Mouse (Mus musculus) embryonic facial prominence, embryonic 12.5 days (tissue): ENCODE results near the gene Agbl3. TPM values are rescaled to one million over a fixed set of nuclear protein-coding genes. Genes with fewer than 3 reads are reported as not detected.

ENCODE experiments used
- ATAC-seq: fragments of 200-750 bp; cut with Nextera tagmentation; 2 replicates; pipeline ENCODE4 v1.8.0; 2017; ENCODE audit not compliant: insufficient number of reproducible peaks, insufficient read depth, low FRiP score, low TSS enrichment
- H3K27ac ChIP-seq: fragments of 300-500 bp; sonication (generic); 2 replicates; pipeline ENCODE4 v1.5.1; 2016; ENCODE audit warnings: mild to moderate bottlenecking
- H3K27me3 ChIP-seq: fragments of 300-500 bp; sonication (generic); 2 replicates; pipeline ENCODE4 v1.6.1; 2016; ENCODE audit warnings: mild to moderate bottlenecking, moderate library complexity
- H3K36me3 ChIP-seq: fragments of 300-500 bp; sonication (generic); 2 replicates; pipeline ENCODE4 v1.6.1; 2016; ENCODE audit warnings: mild to moderate bottlenecking
- H3K4me1 ChIP-seq: fragments of 300-500 bp; sonication (generic); 2 replicates; pipeline ENCODE4 v1.6.1; 2016
- H3K4me2 ChIP-seq: fragments of 300-500 bp; sonication (generic); replicated peaks from 2 replicates; pipeline ENCODE4 v1.6.1; 2016; ENCODE audit warnings: mild to moderate bottlenecking, moderate library complexity
- H3K4me3 ChIP-seq: fragments of 300-500 bp; sonication (generic); 2 replicates; pipeline ENCODE4 v1.5.1; 2016; ENCODE audit warnings: mild to moderate bottlenecking
- H3K9ac ChIP-seq: fragments of 300-500 bp; sonication (generic); 2 replicates; pipeline ENCODE4 v1.6.1; 2016; ENCODE audit warnings: mild to moderate bottlenecking, moderate library complexity
- H3K9me3 ChIP-seq: fragments of 300-500 bp; sonication (generic); 2 replicates; pipeline ENCODE4 v1.6.1; 2016; ENCODE audit warnings: mild to moderate bottlenecking, moderate library complexity
- WGBS: fragments of 180-500 bp; shearing (Covaris S2); methylation state at CpG from one replicate; pipeline ENCODE4 v1.1.7; 2016; 5-methylcytosine and 5-hydroxymethylcytosine counted together
- polyA plus RNA-seq: library from polyadenylated mRNA; unstranded; fragments of >200 nt; fragmentation: Nextera tagmentation; extraction: Ambion mirVana; gene quantifications from 2 replicates; pipeline ENCODE4 v1.2.1, GENCODE M21; 2016

Agbl3 gene
- polyA plus RNA-seq, 1 experiment from 2014 or later: 9.4 TPM

GRCm38 (mm10) chr6:34754448-34754847 lies 25.8 kb upstream of the Agbl3 start:
- ATAC-seq: 0 out of 2 replicates have a peak, but pooled peaks have one; percentile 81
- H3K27me3 ChIP-seq: no peaks in the 10 kb centered on the region
- H3K4me1 ChIP-seq: no peaks in the 10 kb centered on the region
- no peak overlapping the region for H3K9ac ChIP-seq
- no peaks in the 10 kb centered on the region for H3K9me3 ChIP-seq
- H3K36me3 ChIP-seq: peaks cover 51% of the 10 kb centered on the region
- H3K27ac ChIP-seq: no peak overlapping the region
- H3K4me2 ChIP-seq: no peak overlapping the region
- WGBS: 31% methylated on average over 5 of the region's 5 CpGs
- no peak overlapping the region for H3K4me3 ChIP-seq

- Histone ChIP-seq H3K4me1 (no peaks in the 10 kb centered on the region), H3K27me3 (no peaks in the 10 kb centered on the region), H3K4me2 (no peak overlapping the region), H3K4me3 (no peak overlapping the region), H3K9ac (no peak overlapping the region), H3K36me3 (peaks cover 73% of the 10 kb centered on the region), H3K27ac (no peak overlapping the region), H3K9me3 (no peaks in the 10 kb centered on the region)
- no peak for ATAC-seq
- WGBS: 90% methylated on average over 2 of the region's 2 CpGs
Measured at GRCm38 (mm10) chr6:34758340-34758739, 21.9 kb upstream of the Agbl3 start.

DNA sequence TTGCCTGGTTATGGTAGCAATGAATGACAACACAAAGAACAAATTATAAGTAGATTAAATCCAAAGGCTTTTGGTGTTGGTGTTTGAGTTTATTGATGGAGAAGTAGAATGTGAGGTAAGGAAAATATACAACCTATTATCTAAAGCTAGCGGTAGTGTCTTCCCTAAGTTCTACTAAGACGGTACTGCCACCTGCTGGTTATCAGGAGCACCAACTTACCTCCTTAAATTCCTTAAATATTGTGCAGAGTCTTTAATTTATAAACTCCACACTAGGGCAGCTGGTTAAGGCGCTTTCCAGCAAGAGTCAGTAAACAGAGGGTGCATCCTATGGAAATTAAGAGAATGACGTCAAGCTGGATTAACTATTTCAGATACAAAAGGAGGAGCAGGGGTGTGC lies 20.2 kb upstream of the Agbl3 start:
- Histone ChIP-seq H3K36me3 (peaks cover 89% of the 10 kb centered on the region), H3K9me3 (no peaks in the 10 kb centered on the region), H3K27me3 (no peaks in the 10 kb centered on the region), H3K4me3 (no peak overlapping the region), H3K27ac (no peak overlapping the region), H3K4me2 (no peak overlapping the region), H3K4me1 (no peaks in the 10 kb centered on the region), H3K9ac (no peak overlapping the region)
- ATAC-seq: no peak
- WGBS: 47% methylated on average over 4 of the region's 4 CpGs

DNA sequence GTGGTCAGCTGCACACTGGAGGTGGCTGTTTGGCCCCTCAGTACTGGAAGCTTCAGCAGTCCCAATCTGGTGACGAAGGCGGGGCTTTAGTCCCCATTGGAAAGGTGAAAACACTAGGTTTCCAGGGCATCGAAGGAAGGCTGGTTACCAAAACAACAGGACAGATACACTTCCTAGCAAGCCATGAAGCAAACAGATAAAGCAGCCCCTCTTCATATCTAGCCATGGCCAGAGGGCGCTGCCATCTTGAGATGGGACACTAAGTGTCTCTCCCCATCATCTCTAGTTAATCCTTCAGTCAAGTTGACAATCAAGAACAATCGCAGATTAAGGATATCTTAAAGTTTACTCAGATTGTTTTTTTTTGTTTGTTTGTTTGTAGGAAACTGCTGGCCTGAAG lies 14.5 kb upstream of the Agbl3 start:
- Histone ChIP-seq H3K4me2 (no peak overlapping the region), H3K4me1 (no peaks in the 10 kb centered on the region), H3K27me3 (no peaks in the 10 kb centered on the region), H3K9me3 (no peaks in the 10 kb centered on the region), H3K4me3 (no peak overlapping the region), H3K27ac (no peak overlapping the region), H3K9ac (no peak overlapping the region), H3K36me3 (peaks cover 80% of the 10 kb centered on the region)
- ATAC-seq: no peak
- WGBS: 92% methylated on average over 5 of the region's 5 CpGs

- WGBS: 90% methylated on average over 2 of the region's 2 CpGs
- Histone ChIP-seq H3K4me3 (no peak overlapping the region), H3K9me3 (no peaks in the 10 kb centered on the region), H3K36me3 (peaks cover 65% of the 10 kb centered on the region), H3K9ac (no peak overlapping the region), H3K4me2 (no peak overlapping the region), H3K27ac (no peak overlapping the region), H3K27me3 (no peaks in the 10 kb centered on the region), H3K4me1 (no peaks in the 10 kb centered on the region)
- ATAC-seq: no peak
Measured at GRCm38 (mm10) chr6:34769984-34770383, 10.2 kb upstream of the Agbl3 start.

DNA sequence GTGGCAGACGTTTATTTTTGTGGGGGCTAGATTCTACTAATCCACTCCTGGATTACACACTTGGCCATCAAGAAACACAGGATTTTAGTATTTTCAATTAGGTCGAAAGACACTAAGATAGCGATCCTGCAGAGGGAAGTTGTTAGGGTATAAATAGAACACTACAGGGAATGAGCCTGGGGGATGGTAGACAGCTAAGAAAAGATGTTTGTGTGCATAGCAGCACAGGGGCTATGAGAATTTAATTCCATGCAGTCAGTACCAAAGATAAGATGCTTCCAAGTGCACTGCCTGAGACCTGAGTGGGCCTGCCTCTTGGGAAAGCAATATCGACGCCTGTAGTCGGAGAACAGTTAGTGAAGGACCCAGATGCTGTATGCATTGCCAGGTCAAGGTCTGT lies 9.7 kb upstream of the Agbl3 start:
- 89% methylated on average over 6 of the region's 6 CpGs for WGBS
- no peak overlapping the region for H3K4me2 ChIP-seq
- no peak overlapping the region for H3K9ac ChIP-seq
- no peak overlapping the region for H3K27ac ChIP-seq
- H3K4me1 ChIP-seq: no peaks in the 10 kb centered on the region
- no peaks in the 10 kb centered on the region for H3K9me3 ChIP-seq
- no peaks in the 10 kb centered on the region for H3K27me3 ChIP-seq
- no peak for ATAC-seq
- H3K36me3 ChIP-seq: peaks cover 62% of the 10 kb centered on the region
- H3K4me3 ChIP-seq: no peak overlapping the region

DNA sequence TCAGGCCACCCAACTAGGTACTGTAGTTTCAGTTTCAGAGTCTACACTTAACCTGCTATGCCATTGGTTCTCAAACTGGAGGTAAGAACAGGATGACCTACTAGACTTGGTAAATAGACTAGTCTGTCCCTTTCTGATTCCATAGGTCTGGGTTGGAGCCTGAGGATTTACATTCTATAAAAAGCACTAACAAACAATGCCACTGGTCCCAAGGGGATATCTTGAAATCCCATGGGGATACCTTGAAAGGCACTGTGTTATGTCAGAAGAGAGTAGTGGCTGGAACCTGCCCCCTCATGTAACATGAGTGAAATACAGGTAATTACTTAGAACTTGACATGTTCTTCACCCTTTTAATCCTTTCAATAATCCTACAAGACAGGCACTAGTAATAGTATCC lies 3.8 kb upstream of the Agbl3 start:
- no peak overlapping the region for H3K4me3 ChIP-seq
- no peak overlapping the region for H3K9ac ChIP-seq
- no peak for ATAC-seq
- H3K27ac ChIP-seq: no peak overlapping the region
- H3K36me3 ChIP-seq: peaks cover 24% of the 10 kb centered on the region
- H3K9me3 ChIP-seq: no peaks in the 10 kb centered on the region
- no peaks in the 10 kb centered on the region for H3K27me3 ChIP-seq
- no peak overlapping the region for H3K4me2 ChIP-seq
- H3K4me1 ChIP-seq: no peaks in the 10 kb centered on the region

GRCm38 (mm10) chr6:34777094-34777493 lies 3.1 kb upstream of the Agbl3 start:
- Histone ChIP-seq H3K27ac (no peak overlapping the region), H3K36me3 (peaks cover 20% of the 10 kb centered on the region), H3K4me3 (no peak overlapping the region), H3K9ac (no peak overlapping the region), H3K4me2 (no peak overlapping the region), H3K4me1 (no peaks in the 10 kb centered on the region), H3K9me3 (no peaks in the 10 kb centered on the region), H3K27me3 (no peaks in the 10 kb centered on the region)
- 81% methylated on average over 2 of the region's 2 CpGs for WGBS
- no peak for ATAC-seq

DNA sequence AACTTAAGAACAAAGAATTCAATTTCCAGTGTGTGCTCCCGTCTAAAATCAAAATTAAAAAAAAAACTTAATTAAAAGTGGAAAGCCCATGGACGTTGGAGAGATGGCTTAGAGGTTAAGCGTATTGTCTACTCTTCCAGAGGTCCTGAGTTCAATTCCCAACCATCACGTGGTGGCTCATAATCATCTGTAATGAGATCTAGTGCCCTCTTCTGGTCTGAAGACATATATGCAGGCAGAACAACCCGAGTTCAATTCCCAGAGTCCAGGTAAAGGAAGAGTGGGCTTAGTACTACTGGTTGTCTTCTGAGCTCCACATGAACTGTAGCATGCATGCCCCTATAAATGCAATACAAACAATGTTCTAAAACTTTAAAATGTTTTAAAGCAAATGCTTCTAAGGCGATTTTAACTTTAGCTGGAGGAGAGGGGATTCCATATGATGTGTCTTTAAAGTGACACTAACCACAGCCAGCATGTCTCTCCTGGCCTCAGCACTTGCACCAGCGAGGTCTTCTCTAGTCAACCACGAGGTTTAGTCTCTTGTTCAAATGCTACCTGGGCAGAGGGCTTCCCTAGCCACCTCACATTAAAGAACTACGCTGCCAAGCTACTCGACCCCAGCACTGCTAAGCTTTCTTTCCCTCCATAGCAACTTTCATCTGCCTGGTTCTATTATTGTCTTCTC lies 2.1 kb upstream of the Agbl3 start:
- no peak for ATAC-seq
- no peaks in the 10 kb centered on the region for H3K4me1 ChIP-seq
- no peak overlapping the region for H3K27ac ChIP-seq
- H3K9ac ChIP-seq: no peak overlapping the region
- no peaks in the 10 kb centered on the region for H3K9me3 ChIP-seq
- 71% methylated on average over 10 of the region's 10 CpGs for WGBS
- no peaks in the 10 kb centered on the region for H3K27me3 ChIP-seq
- H3K4me3 ChIP-seq: no peak overlapping the region
- peaks cover 12% of the 10 kb centered on the region; the same call in 1 of the 2 replicates for H3K36me3 ChIP-seq
- H3K4me2 ChIP-seq: no peak overlapping the region

DNA sequence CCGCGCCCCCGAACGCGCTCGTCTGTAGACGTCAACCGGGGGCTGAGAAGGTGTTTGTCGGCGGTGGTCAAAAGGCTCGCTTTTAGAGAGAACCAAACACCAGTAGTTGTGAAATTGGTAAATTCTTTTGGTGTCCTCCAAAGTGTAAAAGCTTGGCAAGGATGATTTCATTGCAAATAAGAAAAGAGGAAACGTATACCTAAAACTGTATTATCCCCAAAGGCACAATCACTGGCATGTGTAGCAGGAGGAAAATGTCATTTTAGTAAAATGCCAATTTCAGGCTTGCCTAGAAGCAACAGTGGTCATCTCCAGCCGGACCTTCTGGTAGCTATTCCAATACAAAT lies 684 bp downstream of the Agbl3 start:
- ATAC-seq: no peak
- WGBS: 4% methylated on average over 13 of the region's 13 CpGs
- peak overlapping the region; percentile 89 for H3K9ac ChIP-seq

GRCm38 (mm10) chr6:34782493-34782892 lies 2.3 kb downstream of the Agbl3 start:
- Histone ChIP-seq H3K4me2 (no peak overlapping the region), H3K4me1 (no peaks in the 10 kb centered on the region), H3K27me3 (no peaks in the 10 kb centered on the region), H3K27ac (no peak overlapping the region), H3K9ac (no peak overlapping the region), H3K36me3 (no peaks in the 10 kb centered on the region), H3K4me3 (no peak overlapping the region), H3K9me3 (no peaks in the 10 kb centered on the region)
- no peak for ATAC-seq
- WGBS: 76% methylated on average over 1 of the region's 1 CpGs

More for the DNA sequence above, 684 bp downstream of the Agbl3 start:
- Histone ChIP-seq H3K4me1 (no peaks in the 10 kb centered on the region), H3K36me3 (0 out of 2 replicates have a peak, but pooled peaks cover under 1% of the 10 kb centered on the region), H3K4me3 (peak overlapping the region; percentile 67), H3K27ac (peak overlapping the region; percentile 96), H3K4me2 (peak overlapping the region; percentile 73), H3K27me3 (no peaks in the 10 kb centered on the region), H3K9me3 (no peaks in the 10 kb centered on the region)

- H3K27ac ChIP-seq: no peak overlapping the region
- 70% methylated on average over 3 of the region's 3 CpGs for WGBS
- H3K36me3 ChIP-seq: no peaks in the 10 kb centered on the region
- H3K4me2 ChIP-seq: no peak overlapping the region
- no peak overlapping the region for H3K9ac ChIP-seq
- H3K27me3 ChIP-seq: no peaks in the 10 kb centered on the region
- H3K4me1 ChIP-seq: no peaks in the 10 kb centered on the region
- no peaks in the 10 kb centered on the region for H3K9me3 ChIP-seq
- no peak overlapping the region for H3K4me3 ChIP-seq
- no peak for ATAC-seq
Measured at GRCm38 (mm10) chr6:34796881-34797280, 16.6 kb downstream of the Agbl3 start.
